Mouse (Mus musculus) G1E (cell line): ENCODE measurements at regions not wholly inside any gene's neighbourhood (a gene's known extent, or its start where the extent isn't known, plus 50 kb on each side); places are given as distances from the start of the nearest gene placed in this dataset.

Source experiments
- CTCF ChIP-seq: IDR thresholded peaks from 2 replicates; pipeline ENCODE4 v1.5.1; 2012; ENCODE audit warnings: low read depth, low read length, inconsistent platforms, mixed read lengths
- GATA1 ChIP-seq: IDR thresholded peaks from 2 replicates; pipeline ENCODE4 v1.6.1; 2012; ENCODE audit warnings: borderline replicate concordance, low read length, inconsistent platforms, mixed read lengths
- POLR2AphosphoS5 ChIP-seq: IDR thresholded peaks from 2 replicates; pipeline ENCODE4 v1.6.1; 2012; ENCODE audit warnings: low read depth, low read length, inconsistent platforms; ENCODE audit not compliant: insufficient replicate concordance
- TAL1 ChIP-seq: conservative IDR thresholded peaks from 2 replicates; pipeline ENCODE4 v1.6.1; 2012; ENCODE audit warnings: low read depth, low read length, inconsistent platforms, mixed read lengths

GRCm38 (mm10) chr12:46199076-46199475 is 619.7 kb downstream of the Nova1 start:
- TF ChIP-seq CTCF (no peak), GATA1 (no peak), TAL1 (no peak), POLR2AphosphoS5 (no peak)
